Mouse (Mus musculus): Measurements from ENCODE around the gene Uckl1.

GRCm38 (mm10) chr2:181602367-181602766 lies 17.7 kb upstream of the Uckl1 start:
- no peak for TF ChIP-seq CTCF (IDR thresholded peaks at IDR 0.05; ENCODE audit: low read depth, low read length)
- no peak for TF ChIP-seq EP300 (IDR thresholded peaks at IDR 0.05; ENCODE audit: insufficient read depth, low read depth, low read length)
